ENCODE assay signal across 9 mouse cellular contexts in the genomic region with DNA sequence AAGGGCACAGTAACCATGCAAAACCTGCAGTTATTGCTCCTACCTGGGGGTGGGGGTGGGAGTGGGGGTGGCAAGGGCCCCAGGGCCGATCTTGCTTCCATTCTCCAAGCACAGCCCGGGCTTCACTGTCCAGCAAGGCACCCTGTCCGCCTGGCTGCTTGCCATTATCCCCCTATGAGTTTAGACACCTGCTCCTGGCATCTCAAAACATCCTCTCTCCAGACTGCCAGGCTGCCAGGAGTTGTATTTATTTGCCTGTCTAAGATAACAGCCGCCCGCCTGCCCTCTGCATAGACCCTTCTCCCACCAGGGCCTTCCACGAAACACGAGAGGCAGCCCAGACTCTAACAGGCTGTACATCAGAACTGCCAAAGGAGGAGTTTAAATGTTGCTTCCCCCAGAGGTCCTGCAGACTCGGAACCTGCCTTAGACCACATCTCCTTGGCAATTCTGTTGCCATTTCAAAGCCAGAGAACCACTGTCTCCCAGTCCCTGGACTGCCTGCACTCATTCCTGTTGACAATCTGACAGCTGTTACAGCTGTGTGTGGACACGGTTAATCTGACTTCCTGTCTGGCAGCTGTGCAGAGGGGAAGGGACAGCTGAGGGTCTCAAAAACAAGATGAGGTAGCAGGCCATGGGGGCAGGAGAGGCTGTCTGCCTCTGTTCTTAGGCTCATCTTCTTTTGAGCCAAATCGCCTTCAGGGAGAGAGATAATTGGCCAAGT. TPM values are rescaled to one million over a fixed set of nuclear protein-coding genes. Genes with fewer than 3 reads are reported as not detected.
A peak's percentile ranks its signal among the peaks of the same experiment; 100 is the strongest.
DNase-seq lines count a peak whose midpoint lies in the region; ATAC-seq and TF ChIP-seq lines count a peak whose summit lies in the region.
"Had no signal": no experiment of that assay in that cellular context is flagged by ENCODE, and none has a peak within 500 bp of the region (broad histone marks: within the 10 kb centered on the region; RNA-seq: fewer than 3 reads in every experiment).

No protein-coding gene starts in this region.

- no peak overlapping the region for H3K4me2 ChIP-seq in hindbrain, embryonic 14.5 days (replicated peaks)
- H3K4me2 ChIP-seq in intestine, embryonic 15.5 days (replicated peaks): peak overlapping the region; percentile 95

- no peak for TF ChIP-seq POLR2A in thymus, adult 2 months (IDR thresholded peaks at IDR 0.05; ENCODE audit: control insufficient read depth, extremely low read depth, insufficient read depth, low read length, poor library complexity)

- H3K9me3 ChIP-seq in hindbrain, embryonic 10.5 days: no peaks in the 10 kb centered on the region
- no peaks in the 10 kb centered on the region for H3K9me3 ChIP-seq in hindbrain, embryonic 14.5 days (ENCODE audit: control insufficient read depth, low read length)
- no peaks in the 10 kb centered on the region for H3K9me3 ChIP-seq in intestine, embryonic 15.5 days

- no peak overlapping the region for H3K9ac ChIP-seq in hindbrain, embryonic 14.5 days
- H3K9ac ChIP-seq in intestine, embryonic 15.5 days: no peak overlapping the region

- 71% methylated on average over 10 of the region's 10 CpGs for WGBS in hindbrain, embryonic 10.5 days
- 62% methylated on average over 10 of the region's 10 CpGs for WGBS in hindbrain, embryonic 14.5 days
- whole genome bisulfite sequencing in intestine, embryonic 15.5 days: 27% methylated on average over 10 of the region's 10 CpGs
- WGBS in thymus, adult 2 months: 76% methylated on average over 10 of the region's 10 CpGs

- no peak for TF ChIP-seq CTCF in thymus, adult 2 months (IDR thresholded peaks at IDR 0.05; ENCODE audit: borderline replicate concordance, control insufficient read depth, extremely low read depth, insufficient read depth, low read length, poor library complexity)

- peaks cover 81% of the 10 kb centered on the region for H3K4me1 ChIP-seq in hindbrain, embryonic 10.5 days (replicated peaks)
- H3K4me1 ChIP-seq in hindbrain, embryonic 14.5 days (replicated peaks; ENCODE audit: control insufficient read depth, insufficient read depth, low read length): peaks cover 38% of the 10 kb centered on the region
- H3K4me1 ChIP-seq in intestine, embryonic 15.5 days (replicated peaks): peaks cover 82% of the 10 kb centered on the region
- H3K4me1 ChIP-seq in thymus, adult 2 months (replicated peaks; ENCODE audit: control insufficient read depth, insufficient read depth, low read length): peaks cover 52% of the 10 kb centered on the region

- H3K27me3 ChIP-seq in hindbrain, embryonic 10.5 days (ENCODE audit: insufficient read depth, poor library complexity, severe bottlenecking): no peaks in the 10 kb centered on the region
- no peaks in the 10 kb centered on the region for H3K27me3 ChIP-seq in hindbrain, embryonic 14.5 days (ENCODE audit: control insufficient read depth, insufficient read depth, low read length)
- H3K27me3 ChIP-seq in intestine, embryonic 15.5 days (replicated peaks): no peaks in the 10 kb centered on the region
- H3K27me3 ChIP-seq in thymus, adult 2 months (ENCODE audit: control insufficient read depth, insufficient read depth, low read length): no peaks in the 10 kb centered on the region

- no peak for ATAC-seq in hindbrain, embryonic 14.5 days (ENCODE audit: low FRiP score)
- no peak for ATAC-seq in intestine, embryonic 15.5 days
- ATAC-seq in erythroblast, adult 5-6 weeks (replicated peaks; ENCODE audit: low FRiP score, poor library complexity, severe bottlenecking): no peak

- H3K36me3 ChIP-seq in hindbrain, embryonic 10.5 days: peaks cover 31% of the 10 kb centered on the region
- peaks cover 18% of the 10 kb centered on the region for H3K36me3 ChIP-seq in hindbrain, embryonic 14.5 days (replicated peaks; ENCODE audit: control insufficient read depth, insufficient read depth)
- no peaks in the 10 kb centered on the region for H3K36me3 ChIP-seq in intestine, embryonic 15.5 days
- no peaks in the 10 kb centered on the region for H3K36me3 ChIP-seq in thymus, adult 2 months (ENCODE audit: control insufficient read depth, insufficient read depth, low read length)

- peak overlapping the region; percentile 9; the same call in 1 of the 2 replicates for H3K27ac ChIP-seq in hindbrain, embryonic 10.5 days
- no peak overlapping the region for H3K27ac ChIP-seq in hindbrain, embryonic 14.5 days
- H3K27ac ChIP-seq in intestine, embryonic 15.5 days: peak overlapping the region; percentile 74
- H3K27ac ChIP-seq in thymus, adult 2 months (ENCODE audit: control insufficient read depth, insufficient read depth, low read length): no peak overlapping the region

- DNase-seq in hindbrain, embryonic 10.5 days (ENCODE audit: low spot score): no peak
- DNase-seq in hindbrain, embryonic 14.5 days (ENCODE audit: low spot score): no peak
- DNase-seq in testis, postnatal 14 days (ENCODE audit: low spot score): peak; percentile 60
- DNase-seq in testis, postnatal 10 days (ENCODE audit: low spot score): no peak
- DNase-seq in ovary, adult 18-20 months (ENCODE audit: low spot score): no peak
- no peak for DNase-seq in thymus, adult 2 months
- DNase-seq: thymus, postnatal 14 days had no signal

- no peak overlapping the region for H3K4me3 ChIP-seq in hindbrain, embryonic 10.5 days
- H3K4me3 ChIP-seq in hindbrain, embryonic 14.5 days (replicated peaks; ENCODE audit: low read length): no peak overlapping the region
- H3K4me3 ChIP-seq in intestine, embryonic 15.5 days (replicated peaks): no peak overlapping the region
- no peak overlapping the region for H3K4me3 ChIP-seq in thymus, adult 2 months (ENCODE audit: control insufficient read depth, insufficient read depth, low read length)

RNA-seq across cellular contexts. Expression of a gene that starts 15.4 kb away (rescaled TPM):
- 70.3 and 101 TPM in 2 replicates for polyA plus RNA-seq in hindbrain, embryonic 10.5 days (2016; fragmentation: Nextera tagmentation; extraction: Ambion mirVana)
- 40.7 and 50.8 TPM in 2 replicates for polyA plus RNA-seq in hindbrain, embryonic 14.5 days (2014; fragmentation: Nextera tagmentation; extraction: Ambion mirVana)
- polyA plus RNA-seq in intestine, embryonic 15.5 days (2015; fragmentation: Nextera tagmentation; extraction: Ambion mirVana): 54.3 and 62.8 TPM in 2 replicates
- total RNA-seq in erythroblast, adult 5-6 weeks (2015; ENCODE audit: low replicate concordance): 3.7 and 10.2 TPM in 2 replicates
- 13.3 and 17.3 TPM in 2 replicates for total RNA-seq in erythroblast, adult 5-6 weeks (2017; ENCODE audit: low replicate concordance)
- polyA plus RNA-seq in thymus, adult 2 months (2012; rRNA removed): 76.8 and 81.7 TPM in 2 replicates

RNA-seq across cellular contexts. Expression of a gene that starts 25.2 kb away (rescaled TPM):
- polyA plus RNA-seq in hindbrain, embryonic 10.5 days (2016; fragmentation: Nextera tagmentation; extraction: Ambion mirVana): 32.3 and 37.8 TPM in 2 replicates
- 39.9 and 42.3 TPM in 2 replicates for polyA plus RNA-seq in hindbrain, embryonic 14.5 days (2014; fragmentation: Nextera tagmentation; extraction: Ambion mirVana)
- polyA plus RNA-seq in intestine, embryonic 15.5 days (2015; fragmentation: Nextera tagmentation; extraction: Ambion mirVana): 31.1 and 33.9 TPM in 2 replicates
- 16.3 and 21.7 TPM in 2 replicates for total RNA-seq in erythroblast, adult 5-6 weeks (2015; ENCODE audit: low replicate concordance)
- total RNA-seq in erythroblast, adult 5-6 weeks (2017; ENCODE audit: low replicate concordance): 4.7 and 9.8 TPM in 2 replicates
- polyA plus RNA-seq in thymus, adult 2 months (2012; rRNA removed): 48.6 and 56.5 TPM in 2 replicates

RNA-seq across cellular contexts. Expression of a gene that starts 29.5 kb away (rescaled TPM):
- polyA plus RNA-seq in hindbrain, embryonic 10.5 days (2016; fragmentation: Nextera tagmentation; extraction: Ambion mirVana): 119 and 148 TPM in 2 replicates
- polyA plus RNA-seq in hindbrain, embryonic 14.5 days (2014; fragmentation: Nextera tagmentation; extraction: Ambion mirVana): 78.6 and 81.9 TPM in 2 replicates
- 118 and 140 TPM in 2 replicates for polyA plus RNA-seq in intestine, embryonic 15.5 days (2015; fragmentation: Nextera tagmentation; extraction: Ambion mirVana)
- total RNA-seq in erythroblast, adult 5-6 weeks (2015; ENCODE audit: low replicate concordance): 48.3 and 48.8 TPM in 2 replicates
- total RNA-seq in erythroblast, adult 5-6 weeks (2017; ENCODE audit: low replicate concordance): 22.7 and 28.8 TPM in 2 replicates
- polyA plus RNA-seq in thymus, adult 2 months (2012; rRNA removed): 36.1 and 42.2 TPM in 2 replicates

RNA-seq across cellular contexts. Expression of a gene that starts 34.1 kb away (rescaled TPM):
- polyA plus RNA-seq in hindbrain, embryonic 10.5 days (2016; fragmentation: Nextera tagmentation; extraction: Ambion mirVana): 20.9 and 28.3 TPM in 2 replicates
- 1.8 and 2.9 TPM in 2 replicates for polyA plus RNA-seq in hindbrain, embryonic 14.5 days (2014; fragmentation: Nextera tagmentation; extraction: Ambion mirVana)
- polyA plus RNA-seq in intestine, embryonic 15.5 days (2015; fragmentation: Nextera tagmentation; extraction: Ambion mirVana): 13.1 and 13.5 TPM in 2 replicates
- total RNA-seq in erythroblast, adult 5-6 weeks (2015; ENCODE audit: low replicate concordance): 3.8 and 5.0 TPM in 2 replicates
- 4.1 and 7.2 TPM in 2 replicates for total RNA-seq in erythroblast, adult 5-6 weeks (2017; ENCODE audit: low replicate concordance)
- polyA plus RNA-seq in thymus, adult 2 months (2012; rRNA removed): 13.0 and 17.7 TPM in 2 replicates

RNA-seq across cellular contexts. Expression of a gene that starts 54.0 kb away (rescaled TPM):
- polyA plus RNA-seq in hindbrain, embryonic 10.5 days (2016; fragmentation: Nextera tagmentation; extraction: Ambion mirVana): 0.08 TPM in 1 of 2 replicates, not detected in the other
- polyA plus RNA-seq in hindbrain, embryonic 14.5 days (2014; fragmentation: Nextera tagmentation; extraction: Ambion mirVana): 0.07 and 0.18 TPM in 2 replicates
- 0.08 TPM in 1 of 2 replicates, not detected in the other for polyA plus RNA-seq in intestine, embryonic 15.5 days (2015; fragmentation: Nextera tagmentation; extraction: Ambion mirVana)
- not detected in 2 replicates for total RNA-seq in erythroblast, adult 5-6 weeks (2015; ENCODE audit: low replicate concordance)
- total RNA-seq in erythroblast, adult 5-6 weeks (2017; ENCODE audit: low replicate concordance): not detected in 2 replicates
- polyA plus RNA-seq in thymus, adult 2 months (2012; rRNA removed): 0.12 and 0.27 TPM in 2 replicates

Comparison
In these comparisons a context has a peak if more than half of its experiments do, and no peak if none do; other contexts are left out.
1. H3K27ac ChIP-seq: peak in hindbrain, embryonic 10.5 days (single experiment) and intestine, embryonic 15.5 days (single experiment); none in hindbrain, embryonic 14.5 days (single experiment) and thymus, adult 2 months (single experiment).